Mouse (Mus musculus): Measurements from ENCODE around the gene Zfp935. TPM values are rescaled to one million over a fixed set of nuclear protein-coding genes. Genes with fewer than 3 reads are reported as not detected.
"Not testable (repeated sequence)": the region's sequence is repeated elsewhere in the genome, so short reads cannot be mapped to it uniquely, and the experiment has no call there.

Zfp935 gene
- not detected in 2 replicates for polyA plus RNA-seq (2015; fragmentation: Nextera tagmentation; extraction: Ambion mirVana)

- H3K9ac ChIP-seq (ENCODE audit: low read length); H3K27me3 ChIP-seq (ENCODE audit: control insufficient read depth, insufficient read depth, low read length); H3K9me3 ChIP-seq (ENCODE audit: control insufficient read depth, low read length); ATAC-seq (ENCODE audit: low FRiP score, low TSS enrichment); H3K4me1 ChIP-seq (replicated peaks; ENCODE audit: control insufficient read depth, insufficient read depth); H3K36me3 ChIP-seq (ENCODE audit: control insufficient read depth, insufficient read depth, low read length); H3K27ac ChIP-seq (replicated peaks): not testable (repeated sequence)
- Histone ChIP-seq H3K4me2 (replicated peaks; ENCODE audit: low read depth) (peak within 1 kb of the TSS; percentile 37; the same call in 1 of the 2 replicates), H3K4me3 (ENCODE audit: low read depth, low read length) (peak within 1 kb of the TSS; percentile 38)
- 4% methylated on average over 25 of the region's 27 CpGs for WGBS
- peak; percentile 34 for DNase-seq (ENCODE audit: low spot score)
Measured at GRCm38 (mm10) chr13:62558189-62559110, at the start of gene Zfp935. TSS of gene Zfp935 (minus strand) at chr13:62558511.

- not testable (repeated sequence) for H3K4me1 ChIP-seq (replicated peaks; ENCODE audit: control insufficient read depth, insufficient read depth); H3K9me3 ChIP-seq (ENCODE audit: control insufficient read depth, low read length); H3K36me3 ChIP-seq (ENCODE audit: control insufficient read depth, insufficient read depth, low read length); H3K27me3 ChIP-seq (ENCODE audit: control insufficient read depth, insufficient read depth, low read length); H3K4me3 ChIP-seq (ENCODE audit: low read depth, low read length); DNase-seq (ENCODE audit: low spot score); H3K27ac ChIP-seq (replicated peaks); ATAC-seq (ENCODE audit: low FRiP score, low TSS enrichment); H3K4me2 ChIP-seq (replicated peaks; ENCODE audit: low read depth); H3K9ac ChIP-seq (ENCODE audit: low read length)
- WGBS, result 85% methylated on average over 3 of the region's 6 CpGs
Measured at GRCm38 (mm10) chr13:62571099-62571498, 12.8 kb upstream of the Zfp935 start, which contains the start of gene Zfp934. TSS of gene Zfp934 (minus strand) at chr13:62571199.

DNA sequence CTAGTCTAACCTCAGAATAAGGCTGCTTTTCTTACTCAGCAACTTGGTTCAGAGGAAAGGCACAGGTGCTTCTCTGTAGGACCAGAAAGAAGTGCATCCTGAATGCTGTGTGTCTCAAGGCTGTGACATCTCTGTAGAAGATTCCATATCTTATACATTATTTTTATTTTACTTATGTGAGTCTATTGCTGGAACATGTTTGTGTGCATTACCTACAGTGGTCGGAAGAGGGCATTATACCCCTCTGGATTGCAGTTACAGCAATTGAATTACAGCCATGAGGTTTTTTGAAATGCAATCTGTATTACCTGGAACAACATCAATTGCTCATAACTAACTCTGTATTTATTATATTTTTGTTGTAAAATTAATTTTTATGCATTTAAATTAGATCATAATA, 3.4 kb upstream of the Zfp935 start:
- not testable (repeated sequence) for H3K4me3 ChIP-seq (ENCODE audit: low read depth, low read length); DNase-seq (ENCODE audit: low spot score); H3K9me3 ChIP-seq (ENCODE audit: control insufficient read depth, low read length); ATAC-seq (ENCODE audit: low FRiP score, low TSS enrichment); H3K4me2 ChIP-seq (replicated peaks; ENCODE audit: low read depth); H3K36me3 ChIP-seq (ENCODE audit: control insufficient read depth, insufficient read depth, low read length); H3K9ac ChIP-seq (ENCODE audit: low read length); H3K4me1 ChIP-seq (replicated peaks; ENCODE audit: control insufficient read depth, insufficient read depth); H3K27ac ChIP-seq (replicated peaks); H3K27me3 ChIP-seq (ENCODE audit: control insufficient read depth, insufficient read depth, low read length)
- WGBS, result 35% methylated on average over 1 of the region's 1 CpGs
- TF ChIP-seq CTCF (IDR thresholded peaks at IDR 0.05; ENCODE audit: low read depth), result peak; percentile 44

GRCm38 (mm10) chr13:62530129-62530528, 28.2 kb downstream of the Zfp935 start:
- not testable (repeated sequence) for DNase-seq (ENCODE audit: low spot score); H3K4me1 ChIP-seq (replicated peaks; ENCODE audit: control insufficient read depth, insufficient read depth); H3K36me3 ChIP-seq (ENCODE audit: control insufficient read depth, insufficient read depth, low read length); H3K4me3 ChIP-seq (ENCODE audit: low read depth, low read length); H3K27ac ChIP-seq (replicated peaks); H3K27me3 ChIP-seq (ENCODE audit: control insufficient read depth, insufficient read depth, low read length); H3K4me2 ChIP-seq (replicated peaks; ENCODE audit: low read depth); H3K9me3 ChIP-seq (ENCODE audit: control insufficient read depth, low read length); H3K9ac ChIP-seq (ENCODE audit: low read length); ATAC-seq (ENCODE audit: low FRiP score, low TSS enrichment)

- H3K27me3 ChIP-seq (ENCODE audit: control insufficient read depth, insufficient read depth, low read length); H3K4me3 ChIP-seq (ENCODE audit: low read depth, low read length); H3K9me3 ChIP-seq (ENCODE audit: control insufficient read depth, low read length); H3K9ac ChIP-seq (ENCODE audit: low read length); H3K36me3 ChIP-seq (ENCODE audit: control insufficient read depth, insufficient read depth, low read length); DNase-seq (ENCODE audit: low spot score); H3K27ac ChIP-seq (replicated peaks); ATAC-seq (ENCODE audit: low FRiP score, low TSS enrichment); H3K4me2 ChIP-seq (replicated peaks; ENCODE audit: low read depth); H3K4me1 ChIP-seq (replicated peaks; ENCODE audit: control insufficient read depth, insufficient read depth): not testable (repeated sequence)
- WGBS, result 80% methylated on average over 1 of the region's 1 CpGs
Measured at GRCm38 (mm10) chr13:62510641-62511420, 47.5 kb downstream of the Zfp935 start.

- H3K9me3 ChIP-seq (ENCODE audit: control insufficient read depth, low read length); H3K27me3 ChIP-seq (ENCODE audit: control insufficient read depth, insufficient read depth, low read length); DNase-seq (ENCODE audit: low spot score); ATAC-seq (ENCODE audit: low FRiP score, low TSS enrichment); H3K4me3 ChIP-seq (ENCODE audit: low read depth, low read length); H3K4me2 ChIP-seq (replicated peaks; ENCODE audit: low read depth); H3K36me3 ChIP-seq (ENCODE audit: control insufficient read depth, insufficient read depth, low read length); H3K9ac ChIP-seq (ENCODE audit: low read length); H3K4me1 ChIP-seq (replicated peaks; ENCODE audit: control insufficient read depth, insufficient read depth); H3K27ac ChIP-seq (replicated peaks): not testable (repeated sequence)
- WGBS, result 95% methylated on average over 8 of the region's 8 CpGs
Measured at GRCm38 (mm10) chr13:62472661-62473060, 85.7 kb downstream of the Zfp935 start.
